Mouse (Mus musculus) neural tube, embryonic 10.5 days (tissue): Measurements from ENCODE around the gene Psmd2.

Source experiments
- DNase-seq: peaks from one replicate; pipeline ENCODE4 v3.0.0-alpha.2; 2017; ENCODE audit warnings: low spot score; ENCODE audit errors: extremely low spot score

Psmd2 gene

DNA sequence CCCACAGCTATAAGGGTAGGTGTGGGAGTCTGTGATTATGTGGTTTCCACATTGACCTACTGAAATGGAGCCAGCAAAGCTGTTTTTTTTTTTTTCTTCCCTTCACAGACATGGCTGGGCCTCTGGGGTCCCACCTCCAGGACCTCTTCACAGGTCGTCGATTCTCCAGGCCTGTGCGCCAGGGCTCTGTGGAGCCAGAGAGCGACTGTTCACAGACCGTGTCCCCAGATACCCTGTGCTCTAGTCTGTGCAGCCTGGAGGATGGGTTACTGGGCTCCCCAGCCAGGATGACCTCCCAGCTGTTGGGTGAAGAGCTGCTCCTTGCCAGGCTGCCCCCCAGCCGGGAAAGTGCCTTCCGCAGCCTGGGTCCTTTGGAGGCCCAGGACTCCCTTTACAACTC, 49.9 kb downstream of the Psmd2 start:
- no peak for DNase-seq

DNA sequence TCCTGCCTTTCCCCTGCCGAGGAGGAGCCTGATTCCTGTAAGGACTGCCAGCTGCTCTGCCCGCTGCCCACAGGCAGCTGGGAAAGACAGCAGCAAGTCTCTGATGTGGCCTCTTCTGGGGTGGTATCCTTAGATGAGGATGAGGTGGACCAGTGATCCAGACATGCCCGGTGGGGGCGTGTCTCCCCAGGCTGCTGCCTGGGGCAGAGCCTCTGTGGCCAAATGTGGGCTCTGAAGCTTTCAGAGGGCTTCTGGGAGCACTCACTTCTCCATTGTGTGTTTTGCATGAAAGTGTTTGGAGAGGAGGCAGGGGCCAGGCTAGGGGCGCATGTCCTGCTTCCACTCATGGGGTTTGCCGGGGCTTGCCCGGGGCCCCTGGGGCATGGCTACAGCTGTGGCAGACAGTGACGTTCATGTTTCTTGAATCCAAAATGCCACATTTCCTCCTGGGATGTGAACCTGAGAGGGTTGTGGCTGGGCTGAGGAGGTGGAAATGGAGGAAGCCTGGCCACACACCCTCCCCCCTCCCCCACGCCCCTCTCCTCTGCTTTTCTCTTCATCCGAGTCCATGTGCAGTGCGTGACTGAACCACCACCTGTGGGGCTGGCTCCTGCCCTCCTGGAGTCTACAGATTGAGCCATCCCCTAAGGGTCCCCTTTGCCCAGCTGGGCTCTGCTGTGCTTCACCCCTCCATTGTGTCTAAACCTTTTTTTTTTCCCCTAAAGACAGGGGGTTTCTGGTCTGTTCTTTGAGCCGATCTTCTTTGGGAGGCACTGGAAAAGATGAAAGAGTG, 50.5 kb downstream of the Psmd2 start:
- peak; percentile 37 for DNase-seq

DNA sequence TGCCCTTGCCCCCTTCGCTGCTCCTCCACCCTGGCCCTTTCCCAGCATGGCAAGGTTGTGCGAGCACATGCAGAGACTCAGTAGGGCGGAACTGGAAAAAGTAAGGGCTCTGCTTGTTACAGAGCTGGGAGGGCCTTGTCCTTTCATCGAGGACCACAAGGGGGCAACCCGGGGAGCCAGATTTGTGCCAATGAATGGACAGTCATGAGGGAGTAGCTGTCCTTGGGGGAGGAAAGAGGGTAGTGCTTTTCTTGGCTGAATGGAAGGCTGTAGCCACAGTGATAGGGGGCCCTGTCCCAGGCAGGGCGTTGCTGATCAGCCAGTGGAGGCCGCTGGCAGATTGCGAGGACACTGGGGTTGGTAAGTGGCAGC, 51.1 kb downstream of the Psmd2 start:
- peak; percentile 77 for DNase-seq

DNA sequence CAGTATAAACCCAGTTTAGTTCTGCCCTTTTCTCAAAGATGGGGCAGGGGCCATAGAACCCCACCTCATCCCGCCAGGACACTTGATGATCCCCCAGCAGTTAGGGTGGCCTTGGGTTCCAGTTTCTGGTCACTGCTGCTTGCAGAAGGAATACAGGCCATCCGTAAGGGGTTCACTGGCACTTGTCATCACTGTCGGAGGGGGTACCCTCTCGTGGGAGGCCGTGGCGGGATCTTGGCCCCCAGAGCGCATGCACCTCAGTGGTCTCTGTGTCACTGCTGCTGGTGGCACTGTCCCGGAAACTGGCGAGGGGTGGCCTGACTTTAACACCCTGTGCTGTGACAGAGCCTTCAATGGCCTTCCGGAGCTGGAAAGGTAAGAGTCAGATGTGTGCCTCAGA, 51.6 kb downstream of the Psmd2 start:
- DNase-seq: no peak

DNA sequence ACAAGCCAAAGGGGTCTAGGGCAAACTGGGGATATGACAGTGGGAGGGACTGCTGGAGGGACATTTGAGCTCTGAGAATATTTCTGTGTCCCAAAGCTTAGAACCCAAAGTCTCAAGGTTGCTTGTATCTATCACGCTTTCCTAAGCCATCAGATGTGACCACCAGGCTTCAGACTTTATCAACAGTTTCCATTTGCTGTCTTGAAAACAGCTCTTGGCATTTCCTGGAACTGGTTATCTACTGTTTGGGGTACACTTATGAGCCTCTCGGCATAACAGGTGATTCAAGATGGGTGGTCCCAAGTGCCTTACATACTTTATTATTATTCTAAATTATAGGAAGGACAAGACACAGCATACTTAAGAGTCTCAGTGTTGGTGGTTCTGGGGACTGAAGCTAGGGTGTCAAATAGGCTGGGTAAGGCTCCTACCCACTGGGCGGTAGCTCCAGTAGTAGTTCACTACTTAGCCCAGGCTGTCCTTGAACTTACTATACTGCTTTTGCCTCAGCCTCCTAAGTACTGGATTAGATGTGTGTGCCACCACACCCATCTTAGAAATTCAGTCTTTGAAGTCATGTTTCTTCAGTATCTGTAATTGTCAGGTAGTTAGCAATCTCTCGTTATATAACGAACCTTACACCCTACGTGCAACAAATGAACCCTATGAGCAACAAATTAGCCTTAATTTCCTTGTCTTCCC, 52.4 kb downstream of the Psmd2 start:
- DNase-seq: no peak

DNA sequence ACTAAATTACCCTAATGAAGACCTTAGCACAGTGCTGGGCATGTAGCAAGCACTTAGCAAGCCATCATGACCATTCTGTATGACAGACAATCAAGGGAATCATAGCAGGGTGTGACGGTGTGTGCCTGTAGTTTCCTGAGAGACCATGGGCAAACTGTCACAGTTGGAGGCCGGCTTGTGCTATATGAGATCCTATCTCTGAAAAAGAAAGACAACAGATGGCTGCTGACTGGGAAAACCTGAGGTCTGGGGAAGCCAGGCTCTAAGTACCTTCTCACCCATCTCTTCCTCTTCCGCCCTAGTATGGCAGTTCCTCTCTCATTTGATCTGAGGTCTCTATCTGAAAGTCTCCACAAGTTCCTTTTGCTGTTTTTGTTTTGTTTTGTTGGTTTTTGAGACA, 54.3 kb downstream of the Psmd2 start:
- DNase-seq: no peak

DNA sequence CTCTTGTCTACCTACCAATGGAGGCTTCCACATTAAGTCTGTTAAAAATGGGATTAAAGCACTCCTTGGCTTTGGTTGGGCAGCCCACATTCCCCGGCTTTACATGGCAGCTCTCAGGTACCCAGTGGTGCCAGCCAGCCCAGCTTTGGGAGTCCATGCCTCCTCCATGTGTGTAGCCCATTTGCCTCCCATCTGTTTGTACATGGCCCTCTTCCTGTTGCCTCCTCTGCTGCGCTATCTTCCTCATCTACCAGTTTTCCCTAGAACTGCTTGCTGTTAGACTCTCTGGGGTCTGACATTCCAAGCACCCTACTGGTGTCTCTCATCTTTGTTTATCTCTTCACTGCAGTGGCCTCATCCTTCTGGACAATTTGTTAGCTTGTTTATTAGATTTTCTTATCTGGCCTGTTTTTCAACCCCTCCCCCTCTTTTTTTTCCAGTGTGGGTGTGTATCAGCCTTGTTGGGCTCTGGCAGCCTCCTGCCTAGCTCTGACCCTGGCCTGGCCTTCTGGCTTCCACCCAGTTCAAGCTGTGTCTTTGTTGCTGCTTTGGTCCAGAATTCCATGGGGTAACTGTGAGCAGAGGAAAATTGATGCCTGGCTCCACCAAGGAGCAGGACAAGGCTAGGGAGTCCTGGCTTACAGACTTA, 55.1 kb downstream of the Psmd2 start:
- DNase-seq: no peak

DNA sequence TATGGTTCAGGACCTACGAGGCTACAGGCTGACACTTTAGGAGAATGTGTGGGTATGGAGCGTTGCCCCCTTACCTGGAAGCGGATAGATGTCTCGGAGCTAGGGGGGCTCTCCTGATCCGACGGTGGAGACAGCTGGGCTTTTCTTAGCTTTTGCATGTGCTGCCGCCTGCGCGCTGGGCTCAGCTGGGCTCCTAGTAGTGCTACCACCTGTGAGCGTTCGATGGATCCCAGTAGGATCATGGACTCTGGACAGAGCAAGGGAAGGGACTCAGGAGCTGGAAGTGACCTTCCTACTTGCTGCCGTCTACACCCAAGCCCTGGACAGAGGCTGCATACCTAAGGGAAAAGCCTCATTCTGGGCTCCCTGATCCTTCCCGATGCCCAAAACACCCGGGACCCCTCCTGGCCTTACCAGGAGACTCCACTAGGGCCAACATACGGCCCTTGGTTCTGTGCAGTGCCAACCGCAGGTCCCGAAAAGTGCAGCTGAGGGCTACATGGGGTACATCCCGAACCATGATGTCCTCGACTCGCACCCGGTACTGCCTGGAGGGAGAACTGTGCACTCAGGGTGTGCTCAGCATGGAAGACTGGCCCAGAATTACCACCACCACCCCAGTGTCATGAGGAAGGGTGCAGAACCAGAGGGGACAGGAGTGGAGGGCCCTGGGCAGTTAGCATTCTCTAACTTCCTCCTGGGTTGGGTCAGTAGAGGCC, 56.9 kb downstream of the Psmd2 start:
- no peak for DNase-seq

DNA sequence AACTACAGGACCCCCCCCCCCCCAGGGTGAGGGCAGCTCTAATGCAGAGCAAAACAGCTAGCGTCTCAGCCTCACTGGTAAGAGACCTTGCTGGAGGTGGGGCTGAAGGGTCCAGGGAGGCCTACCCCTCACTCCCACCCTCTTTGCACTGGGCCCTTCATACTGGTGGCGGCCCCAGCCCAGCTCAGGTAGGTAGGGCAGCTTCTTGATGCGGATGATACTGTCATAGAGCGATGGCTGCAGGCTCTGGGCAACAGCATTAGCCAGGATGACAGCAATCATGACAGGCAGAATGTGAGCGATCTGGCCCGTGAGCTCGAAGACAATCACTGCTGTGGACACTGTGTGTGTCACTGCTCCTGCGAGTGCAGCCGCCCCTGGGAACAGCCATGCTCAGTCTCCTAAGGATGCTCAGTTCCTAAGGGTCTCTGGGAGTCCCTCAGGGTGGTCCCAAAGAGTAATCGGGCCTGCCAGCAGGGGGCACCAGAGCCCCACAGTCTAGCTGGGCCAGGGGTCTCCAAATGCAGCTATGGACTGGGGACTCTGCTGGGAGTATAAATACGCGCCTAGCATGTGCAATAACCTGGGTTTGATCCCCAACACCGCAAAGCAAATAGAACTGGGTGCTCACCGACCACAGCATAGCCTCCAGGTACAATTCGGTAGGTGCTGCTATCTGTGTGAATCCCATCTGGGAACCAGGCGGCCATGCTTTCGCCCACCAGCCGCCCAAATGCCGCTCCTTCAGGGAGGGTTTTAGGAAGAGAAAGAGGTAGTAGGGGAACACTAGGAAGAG, 57.7 kb downstream of the Psmd2 start:
- peak; percentile 84 for DNase-seq

DNA sequence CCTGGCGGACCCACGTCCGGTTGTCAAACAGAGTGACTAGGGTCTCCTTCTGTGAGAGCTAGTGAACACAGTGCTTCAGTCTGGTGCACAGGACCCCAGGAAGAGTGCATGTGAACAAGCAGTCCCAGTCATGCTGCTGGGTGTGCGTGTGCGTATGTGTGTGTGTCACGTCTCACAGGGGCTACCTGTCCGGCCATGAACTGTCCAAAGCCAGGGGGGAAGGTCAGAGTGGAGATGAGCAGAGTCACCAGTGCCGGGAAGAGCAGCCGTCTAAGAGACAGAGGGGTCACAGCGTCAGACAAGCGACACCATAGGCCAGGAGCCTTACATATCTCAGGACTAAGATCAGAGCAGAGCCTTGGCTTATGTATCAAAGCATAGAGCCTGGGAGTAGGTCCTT, 58.9 kb downstream of the Psmd2 start:
- DNase-seq: no peak

DNA sequence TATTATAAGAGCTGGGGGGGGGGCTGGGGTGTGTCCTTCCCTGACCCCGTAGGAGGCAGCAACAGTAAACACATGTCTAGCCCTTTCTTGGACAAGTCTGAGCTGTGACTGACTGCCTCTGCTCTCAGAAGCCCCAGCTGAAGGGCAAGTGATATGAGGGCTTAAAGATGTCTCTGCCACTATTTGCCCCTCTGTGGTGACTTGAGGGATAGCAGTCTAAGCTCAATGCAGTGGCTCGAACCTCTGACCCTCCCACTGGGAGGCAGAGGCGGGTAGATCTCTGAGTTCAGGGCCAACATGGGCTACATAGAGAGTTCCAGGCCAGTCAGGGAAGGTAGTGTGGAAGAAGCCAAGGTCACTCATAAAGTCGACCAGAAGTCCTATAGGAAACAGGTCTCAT, 59.4 kb downstream of the Psmd2 start:
- DNase-seq: no peak

DNA sequence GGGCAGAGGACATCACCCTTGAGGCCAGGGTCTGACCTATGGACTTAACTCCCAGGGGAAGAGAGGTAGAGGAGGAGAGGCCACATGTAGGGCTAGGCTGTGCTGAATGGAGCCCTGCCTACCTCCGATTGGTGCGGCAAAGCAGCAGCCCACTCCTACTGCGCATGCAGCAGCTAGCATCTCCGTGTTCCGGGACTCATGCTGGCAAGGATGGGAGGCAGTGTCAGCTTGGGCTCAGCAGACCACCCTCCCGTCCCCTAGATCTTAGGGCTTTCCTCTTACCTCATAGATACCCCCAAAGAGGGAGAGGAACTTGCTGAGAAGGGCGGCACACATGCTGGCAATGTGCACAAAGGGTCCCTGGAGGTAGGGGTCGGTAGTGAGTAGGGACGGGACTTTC, 60.7 kb downstream of the Psmd2 start:
- DNase-seq: no peak

DNA sequence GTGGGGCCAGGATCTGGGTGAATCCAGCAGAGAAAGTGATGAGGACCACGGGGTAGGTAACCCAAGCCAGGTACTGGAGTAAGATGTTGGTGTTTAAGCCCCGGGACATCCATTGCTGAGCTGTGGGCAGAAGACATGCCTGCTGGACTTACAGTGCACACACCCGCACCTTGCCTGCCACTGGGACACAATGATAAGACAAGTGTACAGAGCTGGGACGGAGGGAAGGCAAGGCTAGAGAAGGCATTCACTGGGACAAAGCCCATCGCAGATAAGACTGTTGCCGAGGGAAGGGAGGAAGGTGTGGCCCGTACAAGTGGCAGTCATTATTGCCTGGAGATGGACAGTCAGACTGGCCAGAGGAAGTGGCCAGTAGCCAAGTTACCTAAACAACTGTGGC, 61.4 kb downstream of the Psmd2 start:
- DNase-seq: no peak
